Mouse (Mus musculus) bone marrow macrophage, adult 2 months (primary cell): ENCODE data around the gene Emilin2.

ENCODE experiments used
- CTCF ChIP-seq: IDR thresholded peaks from 2 replicates; pipeline ENCODE4 v1.5.1; 2012; ENCODE audit warnings: low read depth, mild to moderate bottlenecking, low read length, moderate library complexity
- POLR2A ChIP-seq: IDR thresholded peaks from 2 replicates; pipeline ENCODE4 v1.6.1; 2012; ENCODE audit warnings: mild to moderate bottlenecking, low read depth, low read length, borderline replicate concordance

- TF ChIP-seq CTCF (no peak), POLR2A (no peak)
Observed at GRCm38 (mm10) chr17:71307251-71307790, 4.5 kb downstream of the Emilin2 start.
